Mouse (Mus musculus): ENCODE data around the gene Ttc34. TPM values are rescaled to one million over a fixed set of nuclear protein-coding genes. Genes with fewer than 3 reads are reported as not detected.
A peak's percentile ranks its signal among the peaks of the same experiment; 100 is the strongest.

Gene Ttc34
- total RNA-seq, 2 experiments from 2014 or later, result not detected

DNA sequence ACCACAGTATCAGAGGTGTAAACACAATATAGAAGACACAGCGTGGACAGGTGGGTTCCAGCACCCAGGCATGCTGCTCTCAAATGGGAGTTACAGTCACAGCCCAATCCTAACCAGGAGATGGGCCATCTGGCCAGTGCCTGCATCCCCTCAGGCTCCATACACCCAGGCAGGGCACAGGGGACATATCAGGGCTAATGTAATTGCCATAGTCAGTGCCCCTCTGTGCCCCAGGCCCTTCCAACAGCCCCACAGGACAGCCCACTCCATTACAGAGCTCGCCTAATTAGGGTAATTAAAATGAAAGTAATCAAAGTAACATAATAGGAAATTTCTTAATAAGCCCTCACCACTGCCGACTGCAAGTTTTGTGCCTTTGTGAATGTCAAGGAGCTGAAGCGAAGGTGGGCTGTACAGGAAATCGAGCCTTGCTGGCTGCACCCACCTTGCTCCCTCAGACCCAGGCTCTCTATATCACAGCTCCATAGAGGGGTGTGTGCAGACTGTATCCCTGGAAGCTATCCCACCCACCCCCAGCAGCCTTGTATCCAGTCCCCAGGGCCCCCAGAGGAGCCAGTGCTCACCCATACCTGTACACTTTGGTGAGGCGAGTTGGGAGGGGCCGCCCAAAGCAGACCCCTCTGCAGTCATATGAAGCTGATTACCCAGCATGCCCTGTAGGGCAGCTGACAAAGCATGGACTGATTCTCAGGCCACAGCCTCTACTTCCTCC is 910 bp upstream of the Ttc34 start:
- intact Hi-C loops (cut with DNase I), result loop anchor here (10.0 kb wide), 1 partner anchor 228 kb away; the partner anchor contains the start of gene Pex10
- DNase-seq, result no peak

DNA sequence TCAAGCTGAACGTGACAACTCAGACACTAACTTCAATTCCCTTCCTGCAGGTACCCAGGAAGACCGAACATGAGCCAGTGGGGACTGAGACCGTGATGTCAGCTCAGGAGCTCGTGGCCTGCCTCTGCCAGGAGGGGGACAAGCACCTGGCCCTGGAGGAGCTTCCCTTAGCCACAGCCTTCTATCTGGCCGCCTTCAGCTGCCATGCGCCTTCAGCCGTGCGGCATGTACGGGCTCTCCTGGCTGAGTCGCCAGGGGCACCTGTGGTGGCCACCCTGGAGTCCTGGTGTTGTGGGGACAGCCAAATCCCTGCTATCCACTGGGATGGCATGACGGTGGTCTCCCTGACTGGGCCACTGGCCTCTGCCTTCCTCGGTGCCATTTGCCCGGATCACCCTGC is 1.5 kb downstream of the Ttc34 start:
- Histone ChIP-seq H3K4me3 (no peak overlapping the region), H3K27ac (no peak overlapping the region)
- DNase-seq, result no peak
- no peak for TF ChIP-seq CTCF (IDR thresholded peaks at IDR 0.05)
- intact Hi-C loops (cut with DNase I), result loop anchor here (10.0 kb wide), 1 partner anchor 226 kb away; the partner anchor contains the start of gene Pex10

More for the DNA sequence above, 910 bp upstream of the Ttc34 start:
- no peak for TF ChIP-seq CTCF (IDR thresholded peaks at IDR 0.05)
- no peak overlapping the region for H3K4me3 ChIP-seq
- no peak overlapping the region for H3K27ac ChIP-seq

DNA sequence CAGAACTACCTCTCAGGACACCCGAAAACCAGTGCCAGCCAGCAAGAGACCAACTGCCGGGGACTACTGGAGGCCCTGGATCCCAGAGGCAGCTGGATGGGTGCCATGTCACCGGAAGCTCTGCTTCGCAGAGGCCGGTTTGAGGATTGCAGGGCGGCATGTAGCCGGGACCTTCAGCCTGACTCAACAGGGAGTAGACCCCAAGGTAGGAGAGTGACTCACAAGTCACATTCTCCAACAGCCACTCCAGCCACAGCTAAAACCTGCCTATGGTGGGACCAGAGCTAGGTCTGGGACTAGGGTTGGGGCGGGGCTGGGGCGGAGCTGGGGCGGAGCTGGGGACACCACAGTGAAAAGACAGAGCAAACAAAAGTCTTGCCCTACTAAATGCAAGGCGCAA is 2.1 kb downstream of the Ttc34 start:
- Histone ChIP-seq H3K4me3 (no peak overlapping the region), H3K27ac (no peak overlapping the region)
- DNase-seq, result no peak
- TF ChIP-seq CTCF (IDR thresholded peaks at IDR 0.05), result no peak
- intact Hi-C loops (cut with DNase I), result loop anchor here (10.0 kb wide), 1 partner anchor 225 kb away; the partner anchor contains the start of gene Pex10

DNA sequence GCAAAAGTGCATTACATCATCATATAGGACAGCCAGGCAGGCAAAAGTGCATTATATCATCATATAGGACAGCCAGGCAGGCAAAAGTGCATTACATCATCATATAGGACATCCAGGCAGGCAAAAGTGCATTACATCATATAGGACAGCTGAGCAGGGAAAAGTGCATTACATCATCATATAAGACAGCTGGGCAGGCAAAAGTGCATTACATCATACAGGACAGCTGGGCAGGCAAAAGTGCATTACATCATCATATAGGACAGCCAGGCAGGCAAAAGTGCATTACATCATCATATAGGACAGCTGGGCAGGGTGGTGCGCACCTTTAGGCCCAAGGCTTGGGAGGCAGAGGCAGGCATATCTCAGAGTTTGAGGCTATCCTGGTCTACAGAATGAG is 15.4 kb downstream of the Ttc34 start:
- Histone ChIP-seq H3K4me3 (no peak overlapping the region), H3K27ac (no peak overlapping the region)
- DNase-seq, result no peak
- no peak for TF ChIP-seq CTCF (IDR thresholded peaks at IDR 0.05)
- intact Hi-C loops (cut with DNase I), result no loop called here

DNA sequence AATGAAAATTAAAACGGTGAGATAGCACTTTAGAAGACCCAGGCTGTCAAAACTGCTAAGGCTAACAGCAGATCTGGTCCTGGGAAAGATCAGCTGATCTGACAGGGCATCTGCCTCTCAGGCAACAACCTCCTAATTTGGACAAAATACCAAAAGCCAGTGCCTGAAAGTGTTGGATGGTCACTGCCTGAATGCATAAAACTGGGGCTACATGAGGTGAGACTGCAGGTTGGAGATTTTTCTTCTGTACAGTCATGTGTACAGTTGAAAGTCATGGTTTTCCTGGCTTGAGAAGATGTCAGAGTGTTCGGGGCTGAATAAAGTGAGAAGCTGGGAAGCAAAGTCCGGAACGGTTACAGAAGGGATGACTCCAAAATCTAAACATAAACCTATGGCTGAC is 16.6 kb downstream of the Ttc34 start:
- intact Hi-C loops (cut with DNase I), result no loop called here
- no peak for TF ChIP-seq CTCF (IDR thresholded peaks at IDR 0.05)
- Histone ChIP-seq H3K27ac (no peak overlapping the region), H3K4me3 (no peak overlapping the region)
- DNase-seq, result no peak

DNA sequence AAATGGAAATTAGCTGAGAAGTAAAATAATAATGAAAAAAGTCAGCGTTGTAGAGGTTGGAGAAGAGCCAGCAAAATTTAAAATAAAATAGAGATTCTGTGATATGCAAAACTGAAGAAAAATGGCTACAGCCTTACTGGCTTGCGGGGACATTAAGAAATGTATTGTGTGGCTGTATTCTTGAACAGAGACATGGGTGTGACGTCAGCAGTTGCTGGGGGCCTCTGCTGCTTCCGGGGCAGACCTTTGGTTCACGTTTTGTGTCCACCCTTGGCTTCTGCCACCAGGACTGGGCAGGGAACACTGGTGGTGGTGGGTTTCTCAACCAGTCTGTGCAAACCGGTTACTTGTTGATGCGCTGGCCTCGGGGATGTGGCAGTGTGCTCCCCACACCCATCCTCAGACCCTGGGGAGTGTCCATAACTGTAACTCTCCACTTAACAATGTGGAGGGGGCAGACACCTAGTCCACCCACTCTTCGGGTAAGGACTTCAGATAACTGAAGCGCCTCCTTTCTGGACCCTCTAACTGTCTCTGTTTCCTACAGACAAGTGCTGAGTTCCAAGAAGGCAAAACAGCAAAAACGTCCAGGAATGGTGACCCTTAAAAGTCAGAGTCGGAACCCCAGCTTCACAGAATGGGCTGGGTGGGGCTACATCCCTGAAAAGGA is 17.6 kb downstream of the Ttc34 start:
- H3K4me3 ChIP-seq, result no peak overlapping the region
- TF ChIP-seq CTCF (IDR thresholded peaks at IDR 0.05), result no peak
- no peak overlapping the region for H3K27ac ChIP-seq
- intact Hi-C loops (cut with DNase I), result no loop called here
- no peak for DNase-seq

DNA sequence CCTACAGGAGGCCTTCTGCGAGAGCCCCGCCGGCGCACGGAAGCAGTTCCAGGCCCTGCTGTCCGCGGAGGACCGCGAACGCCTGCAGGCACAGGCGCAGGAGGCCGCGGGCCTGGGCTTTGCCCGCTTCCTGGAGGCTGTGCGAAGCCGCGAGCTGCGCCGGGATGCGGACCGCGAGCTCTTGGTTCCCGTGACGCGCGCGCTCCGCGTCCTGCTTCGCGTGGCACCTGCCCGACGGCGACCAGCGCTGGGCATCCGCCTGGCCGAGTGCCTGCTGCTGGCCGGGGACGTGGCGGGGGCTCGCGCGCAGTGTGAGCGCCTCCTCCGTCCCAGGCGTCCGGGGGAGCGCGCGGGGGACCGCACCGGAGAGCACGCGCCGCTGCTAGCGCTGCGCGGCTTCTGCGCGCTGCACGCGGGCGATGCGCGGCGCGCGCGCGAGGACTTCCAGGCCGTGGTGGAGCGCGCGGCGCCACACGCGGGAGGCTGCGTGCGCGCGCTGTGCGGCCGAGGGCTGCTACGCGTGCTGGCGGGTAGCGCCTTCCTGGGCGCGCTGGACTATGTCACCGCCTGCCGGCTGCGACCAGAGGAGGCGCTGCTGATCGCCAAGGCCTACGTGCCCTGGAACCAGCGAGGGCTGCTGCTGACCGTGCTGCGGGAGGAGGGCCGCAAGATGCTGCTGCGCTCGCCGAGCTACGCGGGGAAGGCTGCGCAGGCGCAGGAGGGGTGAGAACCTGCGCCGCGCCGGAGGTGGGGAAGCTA is 18.6 kb downstream of the Ttc34 start:
- intact Hi-C loops (cut with DNase I), result no loop called here
- Histone ChIP-seq H3K4me3 (peak overlapping the region; percentile 69), H3K27ac (peak overlapping the region; percentile 63)
- DNase-seq, result peak; percentile 85
- peak; percentile 62 for TF ChIP-seq CTCF (IDR thresholded peaks at IDR 0.05)

DNA sequence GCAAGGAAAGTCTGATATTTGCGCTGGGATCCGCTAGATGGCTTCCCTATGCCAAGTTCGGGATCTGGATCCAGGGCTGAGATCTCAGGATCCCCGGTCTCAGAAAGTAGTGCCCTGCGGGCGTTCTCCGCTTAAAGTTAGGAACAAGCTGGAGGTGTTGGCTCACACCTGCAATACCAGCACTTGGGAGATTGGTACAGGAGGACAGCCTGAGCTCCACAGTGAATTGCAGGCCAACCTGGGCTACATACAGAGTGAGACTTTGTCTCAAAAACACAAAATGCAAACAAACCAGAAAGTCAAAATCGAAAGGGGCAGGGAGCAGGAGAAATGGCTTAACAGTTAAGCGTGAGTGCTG is 19.2 kb downstream of the Ttc34 start:
- H3K27ac ChIP-seq, result peak overlapping the region; percentile 63; the same call in 1 of the 2 replicates
- peak overlapping the region; percentile 69 for H3K4me3 ChIP-seq
- no peak for TF ChIP-seq CTCF (IDR thresholded peaks at IDR 0.05)
- DNase-seq, result no peak
- intact Hi-C loops (cut with DNase I), result no loop called here

DNA sequence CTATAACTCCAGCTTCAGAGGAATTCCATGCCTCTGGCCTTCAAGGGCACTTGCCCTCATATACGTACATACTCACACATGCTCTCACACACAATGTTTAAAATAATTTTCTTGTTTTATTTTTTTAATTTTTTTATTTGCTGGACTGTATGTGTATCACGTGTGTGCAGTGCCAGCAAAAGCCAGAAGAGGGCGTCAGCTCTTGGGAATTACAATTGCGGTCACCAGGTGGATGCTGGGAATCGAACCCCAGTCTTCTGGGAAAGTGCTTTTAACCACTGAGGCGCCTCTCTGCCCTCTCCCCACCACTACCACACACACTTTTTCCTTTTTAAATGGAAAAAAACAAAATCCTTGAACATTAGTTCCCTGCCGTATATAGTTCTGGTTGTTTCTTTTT is 19.6 kb downstream of the Ttc34 start:
- H3K27ac ChIP-seq, result no peak overlapping the region
- intact Hi-C loops (cut with DNase I), result no loop called here
- peak overlapping the region; percentile 69 for H3K4me3 ChIP-seq
- TF ChIP-seq CTCF (IDR thresholded peaks at IDR 0.05), result no peak; the same call in 1 of the 2 replicates
- DNase-seq, result no peak

DNA sequence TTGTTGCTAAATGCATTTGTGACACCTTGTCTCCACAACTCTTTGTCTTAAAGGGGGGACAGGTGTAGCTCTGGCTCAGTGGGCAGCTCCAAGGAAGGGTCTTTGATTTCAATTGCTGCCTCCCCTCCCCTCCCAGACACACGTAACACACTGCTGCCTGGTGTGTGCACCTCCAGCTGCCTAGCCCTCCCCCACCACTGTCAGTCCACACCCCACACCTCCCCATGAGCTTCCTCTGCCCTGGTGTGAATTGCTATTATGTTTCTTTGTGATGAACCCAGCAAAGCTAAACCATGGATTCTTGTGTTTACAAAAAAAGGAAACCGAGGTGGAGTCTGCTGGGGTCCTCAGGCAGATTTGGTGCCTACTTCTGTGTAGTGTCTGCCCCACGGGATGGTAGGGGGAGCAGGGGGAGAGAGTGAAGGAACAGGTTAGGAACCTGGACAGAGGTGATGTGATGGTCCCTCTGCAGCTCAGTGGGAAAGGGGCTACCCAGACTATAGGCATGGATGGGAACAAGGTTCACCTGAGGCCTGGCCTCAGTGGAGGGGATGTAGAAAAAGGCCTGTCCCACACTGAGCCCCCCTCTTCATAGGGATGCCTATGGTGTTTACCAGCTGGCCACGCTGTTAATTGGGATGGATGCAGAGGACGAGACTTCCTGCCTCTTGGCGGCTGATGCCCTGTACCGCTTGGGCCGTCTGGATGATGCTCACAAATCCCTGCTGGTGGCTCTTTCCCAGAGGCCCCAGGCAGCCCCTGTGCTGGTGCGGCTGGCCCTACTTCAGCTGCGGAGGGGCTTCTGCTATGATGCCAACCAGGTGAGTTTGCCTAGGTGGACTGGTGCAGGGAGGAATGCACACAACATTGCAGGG is 20.3 kb downstream of the Ttc34 start:
- H3K27ac ChIP-seq, result no peak overlapping the region
- H3K4me3 ChIP-seq, result no peak overlapping the region
- intact Hi-C loops (cut with DNase I), result no loop called here
- DNase-seq, result no peak
- no peak for TF ChIP-seq CTCF (IDR thresholded peaks at IDR 0.05)

DNA sequence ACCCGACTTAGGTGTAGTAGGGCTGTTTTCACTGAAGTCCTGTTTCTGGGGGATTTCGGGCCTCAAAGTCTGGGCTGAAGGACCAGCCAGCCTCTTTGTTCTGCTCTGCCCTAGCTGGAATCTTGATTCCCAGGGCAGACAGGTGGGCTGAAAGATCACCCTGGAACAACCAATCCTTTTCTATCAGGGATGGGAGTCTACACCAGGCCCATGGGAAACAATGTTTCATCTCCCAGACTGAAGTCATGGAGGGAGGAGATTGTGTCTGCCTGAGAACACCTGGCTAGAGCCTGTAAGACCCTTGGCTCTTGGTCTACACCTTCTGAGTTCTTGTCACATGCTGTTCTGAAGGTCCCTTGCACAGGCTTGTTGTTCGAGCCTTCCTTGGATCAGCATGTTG is 21.3 kb downstream of the Ttc34 start:
- no peak for TF ChIP-seq CTCF (IDR thresholded peaks at IDR 0.05)
- no peak overlapping the region for H3K27ac ChIP-seq
- DNase-seq, result no peak
- intact Hi-C loops (cut with DNase I), result no loop called here
- no peak overlapping the region for H3K4me3 ChIP-seq

DNA sequence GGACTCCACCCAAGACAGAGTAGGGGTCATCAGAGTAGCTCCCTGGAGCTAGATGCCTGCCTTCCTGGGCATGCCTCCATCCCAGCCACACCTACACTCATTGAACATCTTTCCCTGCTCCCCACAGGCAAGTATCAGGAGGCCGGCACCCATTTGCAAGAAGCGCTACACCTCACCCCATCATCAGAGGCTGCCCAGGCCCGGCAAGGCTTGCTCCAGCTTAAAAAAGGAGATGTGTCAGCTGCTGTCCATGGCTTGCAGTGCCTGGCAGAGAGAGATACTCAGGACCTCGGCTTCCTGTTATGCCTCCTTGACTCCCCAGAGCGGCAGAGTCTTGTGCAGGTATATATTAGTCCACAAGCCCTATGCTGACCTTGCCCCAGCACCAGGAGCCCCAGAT is 24.7 kb downstream of the Ttc34 start:
- H3K4me3 ChIP-seq, result no peak overlapping the region
- no peak for DNase-seq
- no peak for TF ChIP-seq CTCF (IDR thresholded peaks at IDR 0.05)
- intact Hi-C loops (cut with DNase I), result no loop called here
- H3K27ac ChIP-seq, result no peak overlapping the region
